Mouse (Mus musculus) stomach, postnatal 0 days (tissue): ENCODE results near the gene Hist1h4j. TPM values are rescaled to one million over a fixed set of nuclear protein-coding genes. Genes with fewer than 3 reads are reported as not detected.
A peak's percentile ranks its signal among the peaks of the same experiment; 100 is the strongest.
"Not testable (repeated sequence)": the region's sequence is repeated elsewhere in the genome, so short reads cannot be mapped to it uniquely, and the experiment has no call there.

ENCODE experiments used
- ATAC-seq: fragments of 200-750 bp; cut with Nextera tagmentation; 2 replicates; pipeline ENCODE4 v1.8.0; 2017; ENCODE audit not compliant: low FRiP score, low TSS enrichment
- DNase-seq: peaks from one replicate; pipeline ENCODE4 v3.0.0-alpha.2; 2016; ENCODE audit warnings: low spot score
- H3K27ac ChIP-seq: fragments of 300-500 bp; sonication (generic); replicated peaks from 2 replicates; pipeline ENCODE4 v1.5.1; 2014; ENCODE audit warnings: mild to moderate bottlenecking, control low read depth
- H3K27me3 ChIP-seq: fragments of 300-500 bp; sonication (generic); 2 replicates; pipeline ENCODE4 v1.6.1; 2014; ENCODE audit warnings: low read length; ENCODE audit not compliant: control insufficient read depth, insufficient read depth
- H3K36me3 ChIP-seq: fragments of 300-500 bp; sonication (generic); 2 replicates; pipeline ENCODE4 v1.6.1; 2014; ENCODE audit warnings: low read length, mixed read lengths; ENCODE audit not compliant: control insufficient read depth, insufficient read depth
- H3K4me1 ChIP-seq: fragments of 300-500 bp; sonication (generic); replicated peaks from 2 replicates; pipeline ENCODE4 v1.6.1; 2014; ENCODE audit warnings: antibody characterized with exemption; ENCODE audit not compliant: control insufficient read depth, insufficient read depth
- H3K4me2 ChIP-seq: fragments of 300-500 bp; sonication (generic); replicated peaks from 2 replicates; pipeline ENCODE4 v1.6.1; 2014; ENCODE audit warnings: low read depth, mild to moderate bottlenecking, control low read depth, moderate library complexity
- H3K4me3 ChIP-seq: fragments of 300-500 bp; sonication (generic); 2 replicates; pipeline ENCODE4 v1.5.1; 2014; ENCODE audit warnings: low read depth, low read length, control low read depth
- H3K9ac ChIP-seq: fragments of 300-500 bp; sonication (generic); 2 replicates; pipeline ENCODE4 v1.6.1; 2014; ENCODE audit warnings: mild to moderate bottlenecking, low read length, control low read depth, mixed read lengths
- H3K9me3 ChIP-seq: fragments of 300-500 bp; sonication (generic); 2 replicates; pipeline ENCODE4 v1.6.1; 2016; ENCODE audit warnings: low read length; ENCODE audit not compliant: control insufficient read depth
- CTCF ChIP-seq: IDR thresholded peaks from 2 replicates; pipeline ENCODE4 v1.5.1; 2016; ENCODE audit warnings: antibody characterized with exemption, low read depth, mild to moderate bottlenecking, moderate library complexity
- EP300 ChIP-seq: optimal IDR thresholded peaks from 2 replicates; pipeline ENCODE3; 2016; ENCODE audit warnings: antibody characterized with exemption
- WGBS: fragments of 180-500 bp; shearing (Covaris S2); extraction: QIAGEN DNeasy Blood & Tissue Kit; methylation state at CpG from one replicate; pipeline ENCODE4 v1.1.7; 2014; 5-methylcytosine and 5-hydroxymethylcytosine counted together
- polyA plus RNA-seq: library from polyadenylated mRNA; unstranded; fragments of >200 nt; fragmentation: Nextera tagmentation; extraction: Ambion mirVana; gene quantifications from 2 replicates; pipeline ENCODE4 v1.2.1, GENCODE M21; 2015

The Hist1h4j gene
- 0.18 and 0.92 TPM in 2 replicates for polyA plus RNA-seq

DNA sequence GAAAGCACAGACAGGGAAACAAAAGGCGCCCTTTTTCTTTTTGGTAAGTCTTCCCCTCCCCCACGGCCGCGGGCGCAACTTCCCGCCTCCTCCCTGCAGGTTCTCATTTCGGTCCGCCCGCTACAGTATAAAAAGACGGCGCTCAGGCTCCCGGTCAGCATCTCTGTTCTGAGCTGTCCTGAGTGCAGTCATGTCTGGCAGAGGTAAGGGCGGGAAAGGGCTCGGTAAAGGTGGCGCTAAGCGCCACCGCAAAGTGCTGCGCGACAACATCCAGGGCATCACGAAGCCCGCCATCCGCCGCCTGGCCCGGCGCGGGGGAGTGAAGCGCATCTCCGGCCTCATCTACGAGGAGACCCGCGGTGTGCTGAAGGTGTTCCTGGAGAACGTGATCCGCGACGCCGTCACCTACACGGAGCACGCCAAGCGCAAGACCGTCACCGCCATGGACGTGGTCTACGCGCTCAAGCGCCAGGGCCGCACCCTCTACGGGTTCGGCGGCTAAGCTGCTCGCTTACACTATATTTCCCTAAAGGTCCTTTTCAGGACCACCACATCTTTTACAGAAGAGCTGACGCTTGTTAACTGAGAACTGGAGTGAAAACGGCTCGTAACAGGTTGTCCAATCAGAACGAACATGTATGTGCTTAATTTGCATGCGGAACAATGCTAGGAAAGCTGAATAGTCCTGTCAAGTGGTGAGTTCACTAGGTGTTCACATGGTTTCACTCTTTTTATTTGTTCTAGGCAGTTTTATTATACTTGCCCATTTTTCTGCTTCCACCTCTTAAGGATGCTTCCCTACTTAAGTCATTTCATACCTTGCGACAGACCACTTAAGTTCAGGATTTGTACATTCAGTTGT, at the start of gene Hist1h4j:
Gene Hist1h4j (plus strand): TSS at position 159 of the 862 bp plus-strand sequence.
- Histone ChIP-seq H3K27ac (peak within 1 kb of the TSS; percentile 86), H3K4me2 (peak within 1 kb of the TSS; percentile 56), H3K9ac (peak within 1 kb of the TSS; percentile 57), H3K4me3 (peak within 1 kb of the TSS; percentile 43)
- not testable (repeated sequence) for H3K4me1 ChIP-seq, H3K9me3 ChIP-seq, H3K27me3 ChIP-seq, H3K36me3 ChIP-seq
- ATAC-seq (peak; percentile 89), DNase-seq (peak; percentile 84)
- under 1% methylated on average over 39 of the region's 56 CpGs for WGBS

- TF ChIP-seq EP300 = no peak
- no peak for TF ChIP-seq CTCF
- DNase-seq = no peak
Observed at GRCm38 (mm10) chr13:21697811-21698210, 37.1 kb upstream of the Hist1h4j start, which contains the start of gene Olfr1359. TSS of gene Olfr1359 (plus strand) at chr13:21698111.

GRCm38 (mm10) chr13:21706669-21707068, 28.2 kb upstream of the Hist1h4j start:
- WGBS = 70% methylated on average over 4 of the region's 4 CpGs
- TF ChIP-seq CTCF = no peak
- TF ChIP-seq EP300 = no peak
- no peak overlapping the region for H3K9ac ChIP-seq
- no peaks in the 10 kb centered on the region for H3K36me3 ChIP-seq
- no peaks in the 10 kb centered on the region for H3K4me1 ChIP-seq
- DNase-seq (no peak), ATAC-seq (no peak)
- H3K27me3 ChIP-seq = no peaks in the 10 kb centered on the region
- H3K4me2 ChIP-seq = no peak overlapping the region
- no peaks in the 10 kb centered on the region for H3K9me3 ChIP-seq
- H3K27ac ChIP-seq = no peak overlapping the region
- H3K4me3 ChIP-seq = no peak overlapping the region

More at GRCm38 (mm10) chr13:21697811-21698210, 37.1 kb upstream of the Hist1h4j start, which contains the start of gene Olfr1359:
- Histone ChIP-seq H3K9ac (no peak within 1 kb of the TSS), H3K9me3 (no peaks in the 10 kb centered on the region), H3K4me1 (no peaks in the 10 kb centered on the region), H3K4me3 (no peak within 1 kb of the TSS), H3K4me2 (no peak within 1 kb of the TSS), H3K27ac (no peak within 1 kb of the TSS), H3K27me3 (no peaks in the 10 kb centered on the region), H3K36me3 (no peaks in the 10 kb centered on the region)
- ATAC-seq = no peak

DNA sequence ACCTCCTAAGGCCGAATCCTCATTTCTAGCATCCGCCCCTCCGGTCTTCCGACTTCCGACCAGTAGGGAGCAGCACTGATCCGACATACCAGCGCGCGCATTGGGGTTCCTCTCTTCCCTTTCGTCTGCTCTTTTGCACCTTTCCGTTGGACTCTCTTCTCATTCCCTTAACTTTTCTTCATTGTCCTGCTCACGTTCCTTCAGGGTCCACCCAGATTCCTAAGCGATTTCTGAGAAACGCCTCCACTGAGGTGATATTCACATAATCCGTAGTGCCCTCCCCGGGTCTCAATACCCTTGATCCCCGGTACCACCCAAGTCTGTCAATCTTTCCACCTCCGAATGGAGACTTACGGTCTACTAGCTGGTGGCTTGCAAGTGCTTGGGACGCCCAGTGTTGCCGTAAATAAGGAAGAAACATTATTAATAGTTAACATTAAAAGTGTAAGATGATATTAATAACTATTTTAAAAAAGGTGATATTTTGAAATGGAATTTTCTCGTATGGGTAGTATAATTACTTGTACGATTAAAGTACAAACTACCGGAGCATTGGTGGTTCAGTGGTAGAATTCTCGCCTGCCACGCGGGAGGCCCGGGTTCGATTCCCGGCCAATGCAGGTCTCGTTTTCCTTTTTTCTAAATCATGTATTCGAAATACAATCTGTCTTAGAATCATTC, 24.7 kb upstream of the Hist1h4j start:
- Histone ChIP-seq H3K27me3 (no peaks in the 10 kb centered on the region), H3K36me3 (no peaks in the 10 kb centered on the region), H3K4me2 (peak overlapping the region; percentile 64), H3K4me1 (0 out of 2 replicates have a peak, but pooled peaks cover 2% of the 10 kb centered on the region), H3K9me3 (no peaks in the 10 kb centered on the region), H3K27ac (peak overlapping the region; percentile 86), H3K4me3 (peak overlapping the region; percentile 72), H3K9ac (peak overlapping the region; percentile 59)
- TF ChIP-seq CTCF = peak; percentile 90
- peak; percentile 66 for TF ChIP-seq EP300
- under 1% methylated on average over 32 of the region's 32 CpGs for WGBS
- ATAC-seq = peak; percentile 84
- peak; percentile 88 for DNase-seq

- Histone ChIP-seq H3K9me3 (no peaks in the 10 kb centered on the region), H3K27ac (peak overlapping the region; percentile 56), H3K36me3 (no peaks in the 10 kb centered on the region), H3K4me2 (peak overlapping the region; percentile 64), H3K4me1 (0 out of 2 replicates have a peak, but pooled peaks cover 3% of the 10 kb centered on the region), H3K27me3 (no peaks in the 10 kb centered on the region), H3K4me3 (peak overlapping the region; percentile 72), H3K9ac (peak overlapping the region; percentile 43)
- peak; percentile 76 for DNase-seq
- TF ChIP-seq EP300 (peak; percentile 7), CTCF (no peak)
- WGBS = 2% methylated on average over 22 of the region's 22 CpGs
- peak; percentile 85 for ATAC-seq
Observed at GRCm38 (mm10) chr13:21710821-21711525, 23.9 kb upstream of the Hist1h4j start.
